Mouse (Mus musculus): ENCODE data around the gene Ces1g. TPM values are rescaled to one million over a fixed set of nuclear protein-coding genes. Genes with fewer than 3 reads are reported as not detected.

Gene Ces1g
- polyA plus RNA-seq, 1 experiment from 2014 or later, result not detected

GRCm38 (mm10) chr8:93315557-93315956, 21.6 kb downstream of the Ces1g start:
- Histone ChIP-seq H3K4me1 (ENCODE audit: control insufficient read depth, insufficient read depth, low read length) (no peaks in the 10 kb centered on the region), H3K27ac (ENCODE audit: low read depth, low read length) (no peak overlapping the region), H3K36me3 (ENCODE audit: control insufficient read depth, insufficient read depth, low read length) (no peaks in the 10 kb centered on the region), H3K4me2 (no peak overlapping the region), H3K9ac (ENCODE audit: low read depth, low read length) (no peak overlapping the region), H3K4me3 (ENCODE audit: low read depth, low read length) (no peak overlapping the region), H3K27me3 (ENCODE audit: control insufficient read depth, insufficient read depth, low read length) (no peaks in the 10 kb centered on the region), H3K9me3 (replicated peaks; ENCODE audit: control insufficient read depth, low read length) (no peaks in the 10 kb centered on the region)
- 80% methylated on average over 2 of the region's 2 CpGs for WGBS (ENCODE audit: insufficient replicate concordance)
- ATAC-seq (replicated peaks; ENCODE audit: insufficient number of reproducible peaks, low FRiP score, low TSS enrichment), result no peak

GRCm38 (mm10) chr8:93283896-93284295, 53.2 kb downstream of the Ces1g start:
- WGBS (ENCODE audit: insufficient replicate concordance), result 72% methylated on average over 2 of the region's 2 CpGs
- Histone ChIP-seq H3K27me3 (ENCODE audit: control insufficient read depth, insufficient read depth, low read length) (no peaks in the 10 kb centered on the region), H3K4me3 (ENCODE audit: low read depth, low read length) (no peak overlapping the region), H3K27ac (ENCODE audit: low read depth, low read length) (no peak overlapping the region), H3K4me1 (ENCODE audit: control insufficient read depth, insufficient read depth, low read length) (no peaks in the 10 kb centered on the region), H3K4me2 (no peak overlapping the region), H3K36me3 (ENCODE audit: control insufficient read depth, insufficient read depth, low read length) (no peaks in the 10 kb centered on the region), H3K9me3 (replicated peaks; ENCODE audit: control insufficient read depth, low read length) (no peaks in the 10 kb centered on the region), H3K9ac (ENCODE audit: low read depth, low read length) (no peak overlapping the region)
- ATAC-seq (replicated peaks; ENCODE audit: insufficient number of reproducible peaks, low FRiP score, low TSS enrichment), result no peak

- H3K27me3 ChIP-seq (ENCODE audit: control insufficient read depth, insufficient read depth, low read length), result no peaks in the 10 kb centered on the region
- H3K4me1 ChIP-seq (ENCODE audit: control insufficient read depth, insufficient read depth, low read length), result no peaks in the 10 kb centered on the region
- WGBS (ENCODE audit: insufficient replicate concordance), result 78% methylated on average over 3 of the region's 3 CpGs
- H3K9me3 ChIP-seq (replicated peaks; ENCODE audit: control insufficient read depth, low read length), result no peaks in the 10 kb centered on the region
- ATAC-seq (replicated peaks; ENCODE audit: insufficient number of reproducible peaks, low FRiP score, low TSS enrichment), result no peak
- H3K27ac ChIP-seq (ENCODE audit: low read depth, low read length), result no peak overlapping the region
- H3K9ac ChIP-seq (ENCODE audit: low read depth, low read length), result no peak overlapping the region
- no peak overlapping the region for H3K4me2 ChIP-seq
- H3K4me3 ChIP-seq (ENCODE audit: low read depth, low read length), result no peak overlapping the region
- H3K36me3 ChIP-seq (ENCODE audit: control insufficient read depth, insufficient read depth, low read length), result no peaks in the 10 kb centered on the region
Measured at GRCm38 (mm10) chr8:93282349-93282748, 54.8 kb downstream of the Ces1g start.

GRCm38 (mm10) chr8:93279556-93279955, 57.6 kb downstream of the Ces1g start, which contains the start of gene Ces1f:
Ces1f (minus strand) TSS chr8:93279747.
- Histone ChIP-seq H3K27me3 (ENCODE audit: control insufficient read depth, insufficient read depth, low read length) (no peaks in the 10 kb centered on the region), H3K4me1 (ENCODE audit: control insufficient read depth, insufficient read depth, low read length) (no peaks in the 10 kb centered on the region), H3K9me3 (replicated peaks; ENCODE audit: control insufficient read depth, low read length) (no peaks in the 10 kb centered on the region), H3K27ac (ENCODE audit: low read depth, low read length) (no peak within 1 kb of the TSS), H3K9ac (ENCODE audit: low read depth, low read length) (no peak within 1 kb of the TSS), H3K4me3 (ENCODE audit: low read depth, low read length) (no peak within 1 kb of the TSS), H3K36me3 (ENCODE audit: control insufficient read depth, insufficient read depth, low read length) (no peaks in the 10 kb centered on the region), H3K4me2 (no peak within 1 kb of the TSS)
- 73% methylated on average over 1 of the region's 1 CpGs for WGBS (ENCODE audit: insufficient replicate concordance)
- ATAC-seq (replicated peaks; ENCODE audit: insufficient number of reproducible peaks, low FRiP score, low TSS enrichment), result no peak

GRCm38 (mm10) chr8:93278176-93278805, 58.8 kb downstream of the Ces1g start:
- 72% methylated on average over 4 of the region's 4 CpGs for WGBS (ENCODE audit: insufficient replicate concordance)

GRCm38 (mm10) chr8:93274609-93275008, 62.5 kb downstream of the Ces1g start:
- H3K4me2 ChIP-seq, result no peak overlapping the region
- H3K9me3 ChIP-seq (replicated peaks; ENCODE audit: control insufficient read depth, low read length), result no peaks in the 10 kb centered on the region
- no peaks in the 10 kb centered on the region for H3K4me1 ChIP-seq (ENCODE audit: control insufficient read depth, insufficient read depth, low read length)
- no peak overlapping the region for H3K27ac ChIP-seq (ENCODE audit: low read depth, low read length)
- no peaks in the 10 kb centered on the region for H3K36me3 ChIP-seq (ENCODE audit: control insufficient read depth, insufficient read depth, low read length)
- H3K4me3 ChIP-seq (ENCODE audit: low read depth, low read length), result no peak overlapping the region
- no peak overlapping the region for H3K9ac ChIP-seq (ENCODE audit: low read depth, low read length)
- no peaks in the 10 kb centered on the region for H3K27me3 ChIP-seq (ENCODE audit: control insufficient read depth, insufficient read depth, low read length)
- 79% methylated on average over 4 of the region's 4 CpGs for WGBS (ENCODE audit: insufficient replicate concordance)
- ATAC-seq (replicated peaks; ENCODE audit: insufficient number of reproducible peaks, low FRiP score, low TSS enrichment), result no peak

More at GRCm38 (mm10) chr8:93278176-93278805, 58.8 kb downstream of the Ces1g start:
- Histone ChIP-seq H3K27ac (ENCODE audit: low read depth, low read length) (no peak overlapping the region), H3K4me3 (ENCODE audit: low read depth, low read length) (no peak overlapping the region), H3K36me3 (ENCODE audit: control insufficient read depth, insufficient read depth, low read length) (no peaks in the 10 kb centered on the region), H3K4me2 (no peak overlapping the region), H3K9ac (ENCODE audit: low read depth, low read length) (no peak overlapping the region), H3K27me3 (ENCODE audit: control insufficient read depth, insufficient read depth, low read length) (no peaks in the 10 kb centered on the region), H3K9me3 (replicated peaks; ENCODE audit: control insufficient read depth, low read length) (no peaks in the 10 kb centered on the region), H3K4me1 (ENCODE audit: control insufficient read depth, insufficient read depth, low read length) (no peaks in the 10 kb centered on the region)
- ATAC-seq (replicated peaks; ENCODE audit: insufficient number of reproducible peaks, low FRiP score, low TSS enrichment), result no peak

GRCm38 (mm10) chr8:93273321-93273720, 63.8 kb downstream of the Ces1g start:
- Histone ChIP-seq H3K4me3 (ENCODE audit: low read depth, low read length) (no peak overlapping the region), H3K9ac (ENCODE audit: low read depth, low read length) (no peak overlapping the region), H3K4me1 (ENCODE audit: control insufficient read depth, insufficient read depth, low read length) (no peaks in the 10 kb centered on the region), H3K27me3 (ENCODE audit: control insufficient read depth, insufficient read depth, low read length) (no peaks in the 10 kb centered on the region), H3K27ac (ENCODE audit: low read depth, low read length) (no peak overlapping the region), H3K9me3 (replicated peaks; ENCODE audit: control insufficient read depth, low read length) (no peaks in the 10 kb centered on the region), H3K4me2 (no peak overlapping the region), H3K36me3 (ENCODE audit: control insufficient read depth, insufficient read depth, low read length) (no peaks in the 10 kb centered on the region)
- WGBS (ENCODE audit: insufficient replicate concordance), result 77% methylated on average over 3 of the region's 3 CpGs
- ATAC-seq (replicated peaks; ENCODE audit: insufficient number of reproducible peaks, low FRiP score, low TSS enrichment), result no peak

- H3K36me3 ChIP-seq (ENCODE audit: control insufficient read depth, insufficient read depth, low read length), result no peaks in the 10 kb centered on the region
- no peaks in the 10 kb centered on the region for H3K4me1 ChIP-seq (ENCODE audit: control insufficient read depth, insufficient read depth, low read length)
- no peak overlapping the region for H3K9ac ChIP-seq (ENCODE audit: low read depth, low read length)
- ATAC-seq (replicated peaks; ENCODE audit: insufficient number of reproducible peaks, low FRiP score, low TSS enrichment), result no peak
- H3K27ac ChIP-seq (ENCODE audit: low read depth, low read length), result no peak overlapping the region
- H3K27me3 ChIP-seq (ENCODE audit: control insufficient read depth, insufficient read depth, low read length), result no peaks in the 10 kb centered on the region
- no peaks in the 10 kb centered on the region for H3K9me3 ChIP-seq (replicated peaks; ENCODE audit: control insufficient read depth, low read length)
- no peak overlapping the region for H3K4me2 ChIP-seq
- no peak overlapping the region for H3K4me3 ChIP-seq (ENCODE audit: low read depth, low read length)
- WGBS (ENCODE audit: insufficient replicate concordance), result 87% methylated on average over 4 of the region's 4 CpGs
Measured at GRCm38 (mm10) chr8:93272686-93273085, 64.4 kb downstream of the Ces1g start.

- ATAC-seq (replicated peaks; ENCODE audit: insufficient number of reproducible peaks, low FRiP score, low TSS enrichment), result no peak
- H3K4me1 ChIP-seq (ENCODE audit: control insufficient read depth, insufficient read depth, low read length), result no peaks in the 10 kb centered on the region
- H3K27ac ChIP-seq (ENCODE audit: low read depth, low read length), result no peak overlapping the region
- no peaks in the 10 kb centered on the region for H3K9me3 ChIP-seq (replicated peaks; ENCODE audit: control insufficient read depth, low read length)
- H3K27me3 ChIP-seq (ENCODE audit: control insufficient read depth, insufficient read depth, low read length), result no peaks in the 10 kb centered on the region
- no peak overlapping the region for H3K4me2 ChIP-seq
- H3K36me3 ChIP-seq (ENCODE audit: control insufficient read depth, insufficient read depth, low read length), result no peaks in the 10 kb centered on the region
- no peak overlapping the region for H3K4me3 ChIP-seq (ENCODE audit: low read depth, low read length)
- 45% methylated on average over 2 of the region's 2 CpGs for WGBS (ENCODE audit: insufficient replicate concordance)
- no peak overlapping the region for H3K9ac ChIP-seq (ENCODE audit: low read depth, low read length)
Measured at GRCm38 (mm10) chr8:93261436-93261835, 75.7 kb downstream of the Ces1g start.

Data from heart, embryonic 11.5 days (tissue).